Mouse (Mus musculus): ENCODE measurements around the gene Dyrk2.

- TF ChIP-seq CTCF (IDR thresholded peaks at IDR 0.05; ENCODE audit: low read depth, low read length), result no peak
- no peak for TF ChIP-seq TAL1 (conservative IDR thresholded peaks at IDR 0.05; ENCODE audit: low read depth, low read length)
Measured at GRCm38 (mm10) chr10:118820901-118821300, 49.1 kb downstream of the Dyrk2 start.

Measured in G1E (cell line).